Mouse (Mus musculus): ENCODE measurements around the gene Ap4e1. TPM values are rescaled to one million over a fixed set of nuclear protein-coding genes. Genes with fewer than 3 reads are reported as not detected.
A peak's percentile ranks its signal among the peaks of the same experiment; 100 is the strongest.
"Not testable (repeated sequence)": the region's sequence is repeated elsewhere in the genome, so short reads cannot be mapped to it uniquely, and the experiment has no call there.

Ap4e1 gene
- polyA plus RNA-seq, 1 experiment from 2014 or later, result 8.7 TPM

- Histone ChIP-seq H3K36me3 (replicated peaks; ENCODE audit: control insufficient read depth, insufficient read depth, low read depth, low read length) (no peaks in the 10 kb centered on the region; the same call in 1 of the 2 replicates), H3K9ac (replicated peaks; ENCODE audit: low read length) (no peak overlapping the region), H3K27me3 (ENCODE audit: control insufficient read depth, insufficient read depth, low read length) (no peaks in the 10 kb centered on the region), H3K4me1 (ENCODE audit: control insufficient read depth, insufficient read depth, low read length) (no peaks in the 10 kb centered on the region), H3K4me3 (ENCODE audit: low read depth, low read length) (no peak overlapping the region), H3K4me2 (ENCODE audit: low read depth, low read length) (no peak overlapping the region), H3K9me3 (replicated peaks; ENCODE audit: control insufficient read depth, low read length) (no peaks in the 10 kb centered on the region), H3K27ac (replicated peaks; ENCODE audit: low read depth, low read length) (no peak overlapping the region)
- no peak for DNase-seq (ENCODE audit: low spot score)
- no peak for ATAC-seq (replicated peaks; ENCODE audit: insufficient number of reproducible peaks, low FRiP score, low TSS enrichment, low read depth)
- WGBS, result 91% methylated on average over 9 of the region's 9 CpGs
Observed at GRCm38 (mm10) chr2:127061471-127061870, 53.0 kb downstream of the Ap4e1 start.

GRCm38 (mm10) chr2:127068806-127069205 lies 60.3 kb downstream of the Ap4e1 start:
- WGBS, result 79% methylated on average over 7 of the region's 7 CpGs
- H3K4me3 ChIP-seq (ENCODE audit: low read depth, low read length), result no peak overlapping the region
- H3K27me3 ChIP-seq (ENCODE audit: control insufficient read depth, insufficient read depth, low read length), result no peaks in the 10 kb centered on the region
- no peak for DNase-seq (ENCODE audit: low spot score)
- no peaks in the 10 kb centered on the region for H3K36me3 ChIP-seq (replicated peaks; ENCODE audit: control insufficient read depth, insufficient read depth, low read depth, low read length)
- H3K9ac ChIP-seq (replicated peaks; ENCODE audit: low read length), result no peak overlapping the region
- H3K4me1 ChIP-seq (ENCODE audit: control insufficient read depth, insufficient read depth, low read length), result peaks cover 2% of the 10 kb centered on the region; the same call in 1 of the 2 replicates
- no peaks in the 10 kb centered on the region for H3K9me3 ChIP-seq (replicated peaks; ENCODE audit: control insufficient read depth, low read length)
- no peak overlapping the region for H3K4me2 ChIP-seq (ENCODE audit: low read depth, low read length)
- ATAC-seq (replicated peaks; ENCODE audit: insufficient number of reproducible peaks, low FRiP score, low TSS enrichment, low read depth), result no peak
- H3K27ac ChIP-seq (replicated peaks; ENCODE audit: low read depth, low read length), result no peak overlapping the region

DNA sequence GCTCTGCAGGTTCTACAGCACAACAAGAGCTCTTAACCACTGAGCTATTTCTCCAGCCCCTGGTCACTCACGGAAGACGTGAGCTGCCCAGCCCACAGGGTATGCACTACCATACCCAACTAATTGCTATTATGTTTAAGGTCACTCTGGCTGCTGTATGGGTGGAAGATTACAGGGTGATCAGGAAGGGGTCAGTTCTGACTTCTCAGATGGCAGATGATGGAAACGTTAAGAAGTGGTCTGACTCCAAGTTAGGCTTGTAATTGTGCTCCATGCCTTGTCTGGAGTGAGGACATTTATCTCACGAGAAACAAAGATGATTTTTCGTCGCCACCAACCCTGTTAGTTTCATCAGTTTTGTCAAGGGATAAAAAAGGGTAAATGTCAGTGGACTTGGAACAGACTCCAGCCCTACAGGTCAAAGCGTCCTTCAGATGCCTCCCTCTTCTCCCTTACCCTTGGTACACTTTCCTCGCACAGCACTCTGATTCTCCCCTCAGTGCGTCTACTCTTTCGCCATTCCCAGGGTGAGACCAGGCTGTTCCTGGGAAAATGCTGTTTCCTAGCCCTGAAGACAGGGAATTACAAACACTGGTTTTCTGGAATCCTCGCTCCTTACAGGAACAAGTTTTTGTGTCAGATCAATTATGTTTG lies 61.4 kb downstream of the Ap4e1 start:
- no peaks in the 10 kb centered on the region for H3K27me3 ChIP-seq (ENCODE audit: control insufficient read depth, insufficient read depth, low read length)
- H3K4me2 ChIP-seq (ENCODE audit: low read depth, low read length), result peak overlapping the region; percentile 54
- 11% methylated on average over 11 of the region's 11 CpGs for WGBS
- peaks cover 2% of the 10 kb centered on the region; the same call in 1 of the 2 replicates for H3K4me1 ChIP-seq (ENCODE audit: control insufficient read depth, insufficient read depth, low read length)
- peak; percentile 19; the same call in 1 of the 2 replicates for ATAC-seq (replicated peaks; ENCODE audit: insufficient number of reproducible peaks, low FRiP score, low TSS enrichment, low read depth)
- H3K36me3 ChIP-seq (replicated peaks; ENCODE audit: control insufficient read depth, insufficient read depth, low read depth, low read length), result no peaks in the 10 kb centered on the region
- peak overlapping the region; percentile 53 for H3K4me3 ChIP-seq (ENCODE audit: low read depth, low read length)
- H3K9me3 ChIP-seq (replicated peaks; ENCODE audit: control insufficient read depth, low read length), result no peaks in the 10 kb centered on the region
- H3K27ac ChIP-seq (replicated peaks; ENCODE audit: low read depth, low read length), result no peak overlapping the region
- peak; percentile 40 for DNase-seq (ENCODE audit: low spot score)
- peak overlapping the region; percentile 52 for H3K9ac ChIP-seq (replicated peaks; ENCODE audit: low read length)

GRCm38 (mm10) chr2:127070435-127070841 lies 61.9 kb downstream of the Ap4e1 start, which contains the start of gene Blvra:
Gene Blvra (plus strand): TSS chr2:127070665.
- no peaks in the 10 kb centered on the region for H3K36me3 ChIP-seq (replicated peaks; ENCODE audit: control insufficient read depth, insufficient read depth, low read depth, low read length)
- no peak within 1 kb of the TSS for H3K27ac ChIP-seq (replicated peaks; ENCODE audit: low read depth, low read length)
- peak within 1 kb of the TSS; percentile 80 for H3K9ac ChIP-seq (replicated peaks; ENCODE audit: low read length)
- H3K4me1 ChIP-seq (ENCODE audit: control insufficient read depth, insufficient read depth, low read length), result peaks cover 2% of the 10 kb centered on the region; the same call in 1 of the 2 replicates
- no peaks in the 10 kb centered on the region for H3K27me3 ChIP-seq (ENCODE audit: control insufficient read depth, insufficient read depth, low read length)
- under 1% methylated on average over 32 of the region's 32 CpGs for WGBS
- no peaks in the 10 kb centered on the region for H3K9me3 ChIP-seq (replicated peaks; ENCODE audit: control insufficient read depth, low read length)
- peak within 1 kb of the TSS; percentile 54 for H3K4me2 ChIP-seq (ENCODE audit: low read depth, low read length)
- ATAC-seq (replicated peaks; ENCODE audit: insufficient number of reproducible peaks, low FRiP score, low TSS enrichment, low read depth), result peak; percentile 98
- peak within 1 kb of the TSS; percentile 53 for H3K4me3 ChIP-seq (ENCODE audit: low read depth, low read length)
- DNase-seq (ENCODE audit: low spot score), result peak; percentile 96

DNA sequence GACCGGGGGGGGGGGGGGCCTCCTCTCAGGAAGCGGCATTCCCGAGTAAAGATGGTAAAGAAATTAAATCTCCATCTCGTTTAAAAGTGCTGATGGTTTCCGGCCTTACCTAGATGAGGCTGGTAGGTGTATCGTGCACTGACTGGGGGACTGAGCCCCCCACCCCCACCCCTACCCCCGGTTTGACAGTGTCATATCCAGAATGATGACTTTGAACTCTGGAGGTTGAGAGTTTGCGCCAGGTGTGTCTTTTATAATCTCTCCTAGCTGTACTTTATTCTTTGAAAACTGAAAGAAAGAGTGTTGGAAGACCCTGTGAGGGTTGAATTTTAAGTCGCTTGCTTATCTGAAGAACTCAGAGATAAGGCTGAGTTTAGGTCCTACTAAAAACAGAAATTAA lies 62.4 kb downstream of the Ap4e1 start:
- no peaks in the 10 kb centered on the region for H3K27me3 ChIP-seq (ENCODE audit: control insufficient read depth, insufficient read depth, low read length)
- peak overlapping the region; percentile 80 for H3K9ac ChIP-seq (replicated peaks; ENCODE audit: low read length)
- DNase-seq (ENCODE audit: low spot score) (no peak), ATAC-seq (replicated peaks; ENCODE audit: insufficient number of reproducible peaks, low FRiP score, low TSS enrichment, low read depth) (peak; percentile 7; the same call in 1 of the 2 replicates)
- H3K4me1 ChIP-seq (ENCODE audit: control insufficient read depth, insufficient read depth, low read length), result peaks cover 2% of the 10 kb centered on the region; the same call in 1 of the 2 replicates
- WGBS, result 15% methylated on average over 8 of the region's 9 CpGs
- H3K9me3 ChIP-seq (replicated peaks; ENCODE audit: control insufficient read depth, low read length), result no peaks in the 10 kb centered on the region
- H3K36me3 ChIP-seq (replicated peaks; ENCODE audit: control insufficient read depth, insufficient read depth, low read depth, low read length), result no peaks in the 10 kb centered on the region
- H3K27ac ChIP-seq (replicated peaks; ENCODE audit: low read depth, low read length), result no peak overlapping the region
- peak overlapping the region; percentile 26 for H3K4me2 ChIP-seq (ENCODE audit: low read depth, low read length)
- peak overlapping the region; percentile 53 for H3K4me3 ChIP-seq (ENCODE audit: low read depth, low read length)

DNA sequence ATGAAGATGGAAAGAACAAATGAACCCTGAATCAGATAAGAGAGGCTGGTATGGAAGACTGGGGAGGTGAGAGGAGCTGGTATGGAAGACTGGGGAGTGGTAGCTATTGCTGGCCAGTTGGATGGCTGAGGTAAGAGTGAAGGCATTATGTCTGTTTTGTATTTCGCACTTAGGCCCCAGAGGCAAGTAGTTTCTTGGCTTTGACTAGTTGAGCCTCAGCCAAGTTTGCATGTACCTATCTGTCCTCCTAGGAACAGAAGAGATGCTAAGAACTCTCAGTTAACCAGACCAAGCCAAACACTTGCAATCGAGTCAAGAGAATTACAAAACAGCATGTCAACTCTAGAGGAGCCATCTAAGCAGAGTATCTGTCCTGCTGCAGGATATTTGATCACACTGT lies 65.6 kb downstream of the Ap4e1 start:
- Histone ChIP-seq H3K36me3 (replicated peaks; ENCODE audit: control insufficient read depth, insufficient read depth, low read depth, low read length) (no peaks in the 10 kb centered on the region), H3K27ac (replicated peaks; ENCODE audit: low read depth, low read length) (no peak overlapping the region), H3K27me3 (ENCODE audit: control insufficient read depth, insufficient read depth, low read length) (no peaks in the 10 kb centered on the region), H3K9ac (replicated peaks; ENCODE audit: low read length) (no peak overlapping the region), H3K4me2 (ENCODE audit: low read depth, low read length) (no peak overlapping the region), H3K9me3 (replicated peaks; ENCODE audit: control insufficient read depth, low read length) (no peaks in the 10 kb centered on the region), H3K4me1 (ENCODE audit: control insufficient read depth, insufficient read depth, low read length) (peaks cover 2% of the 10 kb centered on the region; the same call in 1 of the 2 replicates), H3K4me3 (ENCODE audit: low read depth, low read length) (no peak overlapping the region)
- 100% methylated on average over 2 of the region's 2 CpGs for WGBS
- DNase-seq (ENCODE audit: low spot score) (no peak), ATAC-seq (replicated peaks; ENCODE audit: insufficient number of reproducible peaks, low FRiP score, low TSS enrichment, low read depth) (no peak)

DNA sequence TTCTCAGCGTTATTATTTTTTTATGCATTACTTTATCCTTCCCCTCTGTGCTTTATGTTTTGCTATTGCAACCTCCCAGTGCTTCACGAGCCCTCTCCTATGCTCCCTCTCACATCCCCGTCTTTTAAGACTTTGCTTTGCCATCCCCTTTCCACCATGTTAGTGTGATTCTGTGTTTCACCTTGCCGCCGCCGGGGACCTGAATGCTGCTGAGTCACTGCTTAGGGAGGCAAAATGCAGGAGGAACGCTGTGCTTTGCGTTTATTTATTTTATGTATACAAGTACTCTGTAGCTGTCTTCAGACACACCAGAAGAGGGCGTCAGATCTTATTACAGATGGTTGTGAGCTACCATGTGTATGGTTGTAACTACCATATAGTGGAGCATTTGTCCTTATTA lies 69.1 kb downstream of the Ap4e1 start:
- H3K36me3 ChIP-seq (replicated peaks; ENCODE audit: control insufficient read depth, insufficient read depth, low read depth, low read length), result no peaks in the 10 kb centered on the region
- DNase-seq (ENCODE audit: low spot score), result no peak

DNA sequence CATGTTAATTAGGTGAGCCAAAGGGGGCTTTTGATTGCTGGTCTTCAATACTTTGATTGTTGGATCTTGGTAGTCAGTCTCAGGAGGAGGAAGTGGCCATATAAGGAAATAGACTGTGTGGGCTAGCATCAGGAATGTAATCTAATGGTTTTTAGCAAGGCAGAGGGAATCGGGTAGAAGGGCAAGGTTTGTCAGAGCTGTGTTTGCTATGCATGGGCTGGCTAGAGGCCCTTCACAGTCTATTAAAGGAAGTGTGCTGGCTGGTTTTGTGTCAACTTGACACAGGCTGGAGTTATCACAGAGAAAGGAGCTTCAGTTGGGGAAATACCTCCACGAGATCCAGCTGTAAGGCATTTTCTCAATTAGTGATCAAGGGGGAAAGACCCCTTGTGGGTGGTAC lies 70.5 kb downstream of the Ap4e1 start:
- H3K4me3 ChIP-seq (ENCODE audit: low read depth, low read length); H3K27ac ChIP-seq (replicated peaks; ENCODE audit: low read depth, low read length); H3K4me2 ChIP-seq (ENCODE audit: low read depth, low read length); ATAC-seq (replicated peaks; ENCODE audit: insufficient number of reproducible peaks, low FRiP score, low TSS enrichment, low read depth); H3K9ac ChIP-seq (replicated peaks; ENCODE audit: low read length); H3K9me3 ChIP-seq (replicated peaks; ENCODE audit: control insufficient read depth, low read length); H3K27me3 ChIP-seq (ENCODE audit: control insufficient read depth, insufficient read depth, low read length); DNase-seq (ENCODE audit: low spot score); H3K4me1 ChIP-seq (ENCODE audit: control insufficient read depth, insufficient read depth, low read length); H3K36me3 ChIP-seq (replicated peaks; ENCODE audit: control insufficient read depth, insufficient read depth, low read depth, low read length): not testable (repeated sequence)
- 66% methylated on average over 2 of the region's 2 CpGs for WGBS

More for the DNA sequence above, 69.1 kb downstream of the Ap4e1 start:
- Histone ChIP-seq H3K9ac (replicated peaks; ENCODE audit: low read length) (no peak overlapping the region), H3K9me3 (replicated peaks; ENCODE audit: control insufficient read depth, low read length) (no peaks in the 10 kb centered on the region), H3K4me3 (ENCODE audit: low read depth, low read length) (no peak overlapping the region), H3K4me2 (ENCODE audit: low read depth, low read length) (no peak overlapping the region), H3K27me3 (ENCODE audit: control insufficient read depth, insufficient read depth, low read length) (no peaks in the 10 kb centered on the region), H3K4me1 (ENCODE audit: control insufficient read depth, insufficient read depth, low read length) (no peaks in the 10 kb centered on the region), H3K27ac (replicated peaks; ENCODE audit: low read depth, low read length) (no peak overlapping the region)
- WGBS, result 77% methylated on average over 9 of the region's 9 CpGs
- no peak for ATAC-seq (replicated peaks; ENCODE audit: insufficient number of reproducible peaks, low FRiP score, low TSS enrichment, low read depth)
